ENCODE assay signal across 22 mouse cellular contexts in the genomic region with DNA sequence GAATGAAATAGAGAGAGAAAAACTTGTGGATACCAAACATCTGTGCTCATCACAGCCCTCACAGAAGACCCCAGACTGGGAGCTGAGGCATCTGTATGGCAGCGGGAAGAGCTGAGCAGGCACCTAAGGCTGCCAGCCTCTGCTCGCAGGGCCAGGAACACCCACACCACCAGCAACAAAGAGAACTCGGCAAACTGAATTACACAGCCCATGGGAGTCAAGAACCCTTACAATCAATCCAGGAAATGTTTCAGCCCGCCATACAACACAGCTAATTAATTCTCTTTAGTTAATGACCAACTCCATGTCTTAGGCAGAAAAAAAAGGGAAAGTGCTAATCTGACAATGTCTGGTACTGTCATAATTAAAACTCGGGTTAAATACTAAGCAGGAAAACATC.
A peak's percentile ranks its signal among the peaks of the same experiment; 100 is the strongest.
DNase-seq lines count a peak whose midpoint lies in the region; ATAC-seq and TF ChIP-seq lines count a peak whose summit lies in the region.
"Had no signal": no experiment of that assay in that cellular context is flagged by ENCODE, and none has a peak within 500 bp of the region (broad histone marks: within the 10 kb centered on the region; RNA-seq: fewer than 3 reads in every experiment).

No protein-coding gene starts in this region.

- no peaks in the 10 kb centered on the region for H3K36me3 ChIP-seq in hindbrain, postnatal 0 days (ENCODE audit: insufficient read depth, low read length)
- H3K36me3 ChIP-seq in hindbrain, embryonic 11.5 days (ENCODE audit: control insufficient read depth, insufficient read depth, low read length): no peaks in the 10 kb centered on the region
- no peaks in the 10 kb centered on the region for H3K36me3 ChIP-seq in kidney, embryonic 16.5 days (ENCODE audit: insufficient read depth, low read length)
- no peaks in the 10 kb centered on the region for H3K36me3 ChIP-seq in neural tube, embryonic 13.5 days
- H3K36me3 ChIP-seq: embryonic facial prominence, embryonic 15.5 days; heart, embryonic 10.5 days; hindbrain, embryonic 13.5 days had no signal

- H3K4me3 ChIP-seq in hindbrain, postnatal 0 days (ENCODE audit: low read length): no peak overlapping the region
- no peak overlapping the region for H3K4me3 ChIP-seq in hindbrain, embryonic 11.5 days (ENCODE audit: low read depth, low read length)
- H3K4me3 ChIP-seq in kidney, embryonic 16.5 days (ENCODE audit: low read length): no peak overlapping the region
- no peak overlapping the region for H3K4me3 ChIP-seq in neural tube, embryonic 13.5 days
- H3K4me3 ChIP-seq: embryonic facial prominence, embryonic 15.5 days; erythroblast, embryonic 14.5 days; forebrain, embryonic 13.5 days; heart, embryonic 10.5 days; hindbrain, embryonic 13.5 days had no signal

- H3K9me3 ChIP-seq in hindbrain, postnatal 0 days (ENCODE audit: low read length): no peaks in the 10 kb centered on the region
- H3K9me3 ChIP-seq in hindbrain, embryonic 11.5 days (ENCODE audit: control insufficient read depth, low read length): no peaks in the 10 kb centered on the region
- H3K9me3 ChIP-seq in kidney, embryonic 16.5 days (ENCODE audit: low read length): no peaks in the 10 kb centered on the region
- no peaks in the 10 kb centered on the region for H3K9me3 ChIP-seq in neural tube, embryonic 13.5 days
- H3K9me3 ChIP-seq: embryonic facial prominence, embryonic 15.5 days; forebrain, embryonic 13.5 days; heart, embryonic 10.5 days; hindbrain, embryonic 13.5 days had no signal

- no peak overlapping the region for H3K4me2 ChIP-seq in hindbrain, postnatal 0 days (ENCODE audit: low read depth, low read length)
- no peak overlapping the region for H3K4me2 ChIP-seq in hindbrain, embryonic 11.5 days (replicated peaks; ENCODE audit: low read depth, low read length)
- H3K4me2 ChIP-seq in kidney, embryonic 16.5 days (replicated peaks; ENCODE audit: low read depth, low read length): no peak overlapping the region
- no peak overlapping the region for H3K4me2 ChIP-seq in neural tube, embryonic 13.5 days
- H3K4me2 ChIP-seq: embryonic facial prominence, embryonic 15.5 days; forebrain, embryonic 13.5 days; hindbrain, embryonic 13.5 days had no signal

- WGBS in hindbrain, postnatal 0 days: 34% methylated on average over 5 of the region's 5 CpGs
- WGBS in hindbrain, embryonic 11.5 days: 60% methylated on average over 5 of the region's 5 CpGs
- 52% methylated on average over 5 of the region's 5 CpGs for WGBS in kidney, embryonic 16.5 days
- WGBS in neural tube, embryonic 13.5 days: 39% methylated on average over 5 of the region's 5 CpGs

- TF ChIP-seq CTCF in hindbrain, postnatal 0 days (IDR thresholded peaks at IDR 0.05; ENCODE audit: low read depth): no peak

- H3K27ac ChIP-seq in hindbrain, postnatal 0 days: no peak overlapping the region
- no peak overlapping the region for H3K27ac ChIP-seq in hindbrain, embryonic 11.5 days (ENCODE audit: low read depth, low read length)
- H3K27ac ChIP-seq in kidney, embryonic 16.5 days (ENCODE audit: low read length): peak overlapping the region; percentile 54; the same call in 1 of the 2 replicates
- H3K27ac ChIP-seq in neural tube, embryonic 13.5 days (replicated peaks): 0 out of 2 replicates have a peak overlapping the region, but pooled peaks have one; percentile 7
- H3K27ac ChIP-seq: embryonic facial prominence, embryonic 15.5 days; forebrain, embryonic 13.5 days; heart, embryonic 10.5 days; hindbrain, embryonic 13.5 days had no signal

- no peak for DNase-seq in hindbrain, postnatal 0 days (ENCODE audit: low spot score)
- DNase-seq in hindbrain, embryonic 11.5 days (ENCODE audit: low spot score): no peak
- no peak for DNase-seq in kidney, postnatal 14 days
- DNase-seq in neural tube, embryonic 10.5 days (ENCODE audit: extremely low spot score, low spot score): no peak
- DNase-seq in spleen, postnatal 14 days (ENCODE audit: low spot score in 2 of 2): no peak
- DNase-seq: adrenal gland, adult 8-10 months; adrenal gland, postnatal 36 days; cerebellum, adult 11 months; cerebellum, adult 8-10 months; cerebellum, postnatal 14 days; embryo, embryonic 11 days; gastrocnemius, postnatal 10 days; heart, adult 18-20 months; heart, postnatal 10 days; heart, postnatal 4 days had no signal

- H3K9ac ChIP-seq in hindbrain, postnatal 0 days (replicated peaks; ENCODE audit: low read length): no peak overlapping the region
- H3K9ac ChIP-seq in hindbrain, embryonic 11.5 days (ENCODE audit: low read depth, low read length): no peak overlapping the region
- no peak overlapping the region for H3K9ac ChIP-seq in kidney, embryonic 16.5 days (replicated peaks; ENCODE audit: low read length)
- no peak overlapping the region for H3K9ac ChIP-seq in neural tube, embryonic 13.5 days
- H3K9ac ChIP-seq: embryonic facial prominence, embryonic 15.5 days; forebrain, embryonic 13.5 days; hindbrain, embryonic 13.5 days had no signal

- H3K27me3 ChIP-seq in hindbrain, postnatal 0 days (ENCODE audit: insufficient read depth, low read length): no peaks in the 10 kb centered on the region
- no peaks in the 10 kb centered on the region for H3K27me3 ChIP-seq in hindbrain, embryonic 11.5 days (ENCODE audit: control insufficient read depth, insufficient read depth, low read length)
- no peaks in the 10 kb centered on the region for H3K27me3 ChIP-seq in kidney, embryonic 16.5 days (ENCODE audit: insufficient read depth, low read length)
- H3K27me3 ChIP-seq in neural tube, embryonic 13.5 days: no peaks in the 10 kb centered on the region
- H3K27me3 ChIP-seq: embryonic facial prominence, embryonic 15.5 days; hindbrain, embryonic 13.5 days had no signal

- 0 out of 2 replicates have a peak, but pooled peaks have one; percentile 24 for ATAC-seq in hindbrain, postnatal 0 days
- no peak for ATAC-seq in hindbrain, embryonic 11.5 days (ENCODE audit: low FRiP score)
- no peak; the same call in 1 of the 2 replicates for ATAC-seq in kidney, embryonic 16.5 days (ENCODE audit: low FRiP score, low TSS enrichment)
- no peak for ATAC-seq in neural tube, embryonic 13.5 days (ENCODE audit: low read depth)
- ATAC-seq: forebrain, embryonic 13.5 days had no signal

- peaks cover 14% of the 10 kb centered on the region; the same call in 1 of the 2 replicates for H3K4me1 ChIP-seq in hindbrain, postnatal 0 days (ENCODE audit: insufficient read depth, low read length)
- 0 out of 2 replicates have a peak, but pooled peaks cover 4% of the 10 kb centered on the region for H3K4me1 ChIP-seq in hindbrain, embryonic 11.5 days (replicated peaks; ENCODE audit: control insufficient read depth, insufficient read depth, low read length)
- peaks cover 55% of the 10 kb centered on the region for H3K4me1 ChIP-seq in kidney, embryonic 16.5 days (ENCODE audit: insufficient read depth, low read length)
- peaks cover 54% of the 10 kb centered on the region for H3K4me1 ChIP-seq in neural tube, embryonic 13.5 days (replicated peaks)

Comparison
In these comparisons a context has a peak if more than half of its experiments do, and no peak if none do; other contexts are left out.
1. H3K27ac ChIP-seq: peak in kidney, embryonic 16.5 days (single experiment) and neural tube, embryonic 13.5 days (single experiment); none in hindbrain, postnatal 0 days (single experiment) and hindbrain, embryonic 11.5 days (single experiment).